Mouse (Mus musculus): Measurements from ENCODE around the gene Vasp. TPM values are rescaled to one million over a fixed set of nuclear protein-coding genes. Genes with fewer than 3 reads are reported as not detected.

The Vasp gene
- polyA plus RNA-seq, 1 experiment, result 335 TPM

DNA sequence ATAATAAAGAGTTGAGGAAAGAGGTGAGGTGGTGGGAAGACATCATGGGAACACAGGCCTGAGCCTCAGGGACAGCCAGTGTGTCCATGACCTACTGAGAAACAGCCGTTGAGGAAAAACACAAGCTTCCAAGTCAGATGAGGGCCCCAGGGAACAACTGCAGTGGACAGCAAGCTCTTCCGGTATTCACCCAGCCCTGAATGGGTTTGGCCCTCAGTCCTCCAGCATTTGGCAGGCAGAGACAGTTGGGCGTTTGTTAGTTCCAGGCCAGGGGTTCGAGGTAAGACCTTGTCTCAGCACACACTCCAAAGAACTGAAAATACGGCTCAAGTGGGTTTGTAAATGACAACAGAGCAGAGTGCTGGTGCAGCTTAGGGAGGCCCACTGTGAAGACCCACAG, 18.2 kb downstream of the Vasp start:
- H3K27ac ChIP-seq (ENCODE audit: insufficient read depth, low read length), result 0 out of 2 replicates have a peak overlapping the region, but pooled peaks have one; percentile 20
- H3K4me3 ChIP-seq (ENCODE audit: extremely low read depth, insufficient read depth, insufficient read length), result no peak overlapping the region
- TF ChIP-seq CTCF (IDR thresholded peaks at IDR 0.05; ENCODE audit: extremely low read depth, insufficient read depth, insufficient read length, insufficient replicate concordance) (no peak), POLR2A (IDR thresholded peaks at IDR 0.05; ENCODE audit: low read depth, low read length) (no peak)
- no peaks in the 10 kb centered on the region for H3K27me3 ChIP-seq (ENCODE audit: control insufficient read depth, insufficient read depth, low read length)
- DNase-seq (ENCODE audit: low read depth in 1 of 2, low spot score in 2 of 2), result no peak
- WGBS, result 73% methylated on average over 5 of the region's 5 CpGs
- H3K36me3 ChIP-seq (ENCODE audit: control insufficient read depth, insufficient read depth, low read length), result peaks cover 17% of the 10 kb centered on the region
- peaks cover 4% of the 10 kb centered on the region; the same call in 1 of the 2 replicates for H3K4me1 ChIP-seq (ENCODE audit: control insufficient read depth, insufficient read depth, insufficient read length)

- Histone ChIP-seq H3K36me3 (ENCODE audit: control insufficient read depth, insufficient read depth, low read length) (peaks cover 9% of the 10 kb centered on the region), H3K4me1 (ENCODE audit: control insufficient read depth, insufficient read depth, insufficient read length) (peaks cover 9% of the 10 kb centered on the region; the same call in 1 of the 2 replicates), H3K27me3 (ENCODE audit: control insufficient read depth, insufficient read depth, low read length) (no peaks in the 10 kb centered on the region), H3K4me3 (ENCODE audit: extremely low read depth, insufficient read depth, insufficient read length) (no peak overlapping the region), H3K27ac (ENCODE audit: insufficient read depth, low read length) (no peak overlapping the region)
- WGBS, result 79% methylated on average over 4 of the region's 4 CpGs
- no peak for DNase-seq (ENCODE audit: low read depth in 1 of 2, low spot score in 2 of 2)
- no peak for TF ChIP-seq CTCF (IDR thresholded peaks at IDR 0.05; ENCODE audit: extremely low read depth, insufficient read depth, insufficient read length, insufficient replicate concordance)
- no peak for TF ChIP-seq POLR2A (IDR thresholded peaks at IDR 0.05; ENCODE audit: low read depth, low read length)
Observed at GRCm38 (mm10) chr7:19252078-19252477, 19.5 kb downstream of the Vasp start.

- no peak overlapping the region for H3K27ac ChIP-seq (ENCODE audit: insufficient read depth, low read length)
- peaks cover 6% of the 10 kb centered on the region for H3K36me3 ChIP-seq (ENCODE audit: control insufficient read depth, insufficient read depth, low read length)
- H3K4me3 ChIP-seq (ENCODE audit: extremely low read depth, insufficient read depth, insufficient read length), result no peak overlapping the region
- no peaks in the 10 kb centered on the region for H3K27me3 ChIP-seq (ENCODE audit: control insufficient read depth, insufficient read depth, low read length)
- no peak for DNase-seq (ENCODE audit: low read depth in 1 of 2, low spot score in 2 of 2)
- 31% methylated on average over 2 of the region's 2 CpGs for WGBS
- H3K4me1 ChIP-seq (ENCODE audit: control insufficient read depth, insufficient read depth, insufficient read length), result peaks cover 6% of the 10 kb centered on the region; the same call in 1 of the 2 replicates
- TF ChIP-seq POLR2A (IDR thresholded peaks at IDR 0.05; ENCODE audit: low read depth, low read length) (no peak), CTCF (IDR thresholded peaks at IDR 0.05; ENCODE audit: extremely low read depth, insufficient read depth, insufficient read length, insufficient replicate concordance) (no peak)
Observed at GRCm38 (mm10) chr7:19247511-19247910, 24.1 kb downstream of the Vasp start.

- Histone ChIP-seq H3K27me3 (ENCODE audit: control insufficient read depth, insufficient read depth, low read length) (no peaks in the 10 kb centered on the region), H3K4me1 (ENCODE audit: control insufficient read depth, insufficient read depth, insufficient read length) (peaks cover 6% of the 10 kb centered on the region; the same call in 1 of the 2 replicates), H3K36me3 (ENCODE audit: control insufficient read depth, insufficient read depth, low read length) (peaks cover 6% of the 10 kb centered on the region), H3K27ac (ENCODE audit: insufficient read depth, low read length) (no peak overlapping the region), H3K4me3 (ENCODE audit: extremely low read depth, insufficient read depth, insufficient read length) (no peak overlapping the region)
- 86% methylated on average over 1 of the region's 1 CpGs for WGBS
- DNase-seq (ENCODE audit: low read depth in 1 of 2, low spot score in 2 of 2), result no peak
- TF ChIP-seq CTCF (IDR thresholded peaks at IDR 0.05; ENCODE audit: extremely low read depth, insufficient read depth, insufficient read length, insufficient replicate concordance) (no peak), POLR2A (IDR thresholded peaks at IDR 0.05; ENCODE audit: low read depth, low read length) (no peak)
Observed at GRCm38 (mm10) chr7:19246855-19247254, 24.8 kb downstream of the Vasp start.

- Histone ChIP-seq H3K27ac (ENCODE audit: insufficient read depth, low read length) (no peak overlapping the region), H3K27me3 (ENCODE audit: control insufficient read depth, insufficient read depth, low read length) (no peaks in the 10 kb centered on the region), H3K36me3 (ENCODE audit: control insufficient read depth, insufficient read depth, low read length) (peaks cover 6% of the 10 kb centered on the region), H3K4me1 (ENCODE audit: control insufficient read depth, insufficient read depth, insufficient read length) (peaks cover 6% of the 10 kb centered on the region; the same call in 1 of the 2 replicates), H3K4me3 (ENCODE audit: extremely low read depth, insufficient read depth, insufficient read length) (no peak overlapping the region)
- no peak for DNase-seq (ENCODE audit: low read depth in 1 of 2, low spot score in 2 of 2)
- no peak for TF ChIP-seq POLR2A (IDR thresholded peaks at IDR 0.05; ENCODE audit: low read depth, low read length)
- TF ChIP-seq CTCF (IDR thresholded peaks at IDR 0.05; ENCODE audit: extremely low read depth, insufficient read depth, insufficient read length, insufficient replicate concordance), result no peak
- 73% methylated on average over 3 of the region's 3 CpGs for WGBS
Observed at GRCm38 (mm10) chr7:19245083-19245482, 26.5 kb downstream of the Vasp start.

DNA sequence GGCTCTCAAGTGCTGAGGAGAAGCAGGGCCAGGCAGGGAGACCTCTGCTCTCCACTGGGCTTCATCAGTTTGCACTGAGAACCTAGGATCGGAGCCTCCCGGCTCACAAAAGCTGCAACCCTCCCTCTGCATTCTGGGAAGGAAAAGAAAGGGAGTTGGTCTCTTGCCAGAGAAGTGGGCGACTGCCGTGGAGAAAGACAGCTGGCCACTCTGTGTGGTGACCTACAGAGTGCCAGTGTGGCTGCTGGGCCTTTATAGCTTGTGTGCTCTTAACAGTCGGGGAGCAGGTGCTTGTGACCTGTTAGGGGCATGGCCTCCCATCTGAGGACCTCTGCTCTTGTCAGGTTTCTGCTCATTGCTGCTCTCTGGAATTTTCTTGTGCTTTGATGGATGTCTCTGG, 27.8 kb downstream of the Vasp start:
- no peaks in the 10 kb centered on the region for H3K27me3 ChIP-seq (ENCODE audit: control insufficient read depth, insufficient read depth, low read length)
- 90% methylated on average over 5 of the region's 5 CpGs for WGBS
- TF ChIP-seq POLR2A (IDR thresholded peaks at IDR 0.05; ENCODE audit: low read depth, low read length) (no peak), CTCF (IDR thresholded peaks at IDR 0.05; ENCODE audit: extremely low read depth, insufficient read depth, insufficient read length, insufficient replicate concordance) (no peak)
- DNase-seq (ENCODE audit: low read depth in 1 of 2, low spot score in 2 of 2), result no peak
- H3K4me3 ChIP-seq (ENCODE audit: extremely low read depth, insufficient read depth, insufficient read length), result no peak overlapping the region
- no peak overlapping the region for H3K27ac ChIP-seq (ENCODE audit: insufficient read depth, low read length)
- H3K36me3 ChIP-seq (ENCODE audit: control insufficient read depth, insufficient read depth, low read length), result peaks cover 6% of the 10 kb centered on the region
- peaks cover 6% of the 10 kb centered on the region; the same call in 1 of the 2 replicates for H3K4me1 ChIP-seq (ENCODE audit: control insufficient read depth, insufficient read depth, insufficient read length)

DNA sequence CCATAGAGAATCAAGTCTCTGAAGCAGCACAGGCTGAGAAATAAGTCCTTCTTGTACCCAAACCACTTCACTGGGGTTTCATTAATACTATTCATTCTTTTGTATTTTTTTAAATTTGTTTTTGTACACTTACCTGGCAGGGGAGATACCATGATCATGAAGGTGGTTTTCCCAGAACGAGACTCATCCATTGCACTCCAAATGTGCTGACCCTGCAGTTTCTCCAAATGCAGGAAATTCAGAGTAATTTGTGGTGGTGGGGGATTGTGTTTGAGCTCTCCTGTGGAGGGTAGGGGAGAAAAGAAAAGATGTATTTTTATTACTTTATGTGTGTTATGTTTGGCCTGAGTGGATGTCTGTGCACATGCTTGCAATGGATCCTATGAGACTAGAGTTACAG, 29.6 kb downstream of the Vasp start:
- Histone ChIP-seq H3K4me1 (ENCODE audit: control insufficient read depth, insufficient read depth, insufficient read length) (no peaks in the 10 kb centered on the region), H3K4me3 (ENCODE audit: extremely low read depth, insufficient read depth, insufficient read length) (no peak overlapping the region), H3K27ac (ENCODE audit: insufficient read depth, low read length) (no peak overlapping the region), H3K36me3 (ENCODE audit: control insufficient read depth, insufficient read depth, low read length) (peaks cover 6% of the 10 kb centered on the region), H3K27me3 (ENCODE audit: control insufficient read depth, insufficient read depth, low read length) (no peaks in the 10 kb centered on the region)
- TF ChIP-seq CTCF (IDR thresholded peaks at IDR 0.05; ENCODE audit: extremely low read depth, insufficient read depth, insufficient read length, insufficient replicate concordance) (no peak), POLR2A (IDR thresholded peaks at IDR 0.05; ENCODE audit: low read depth, low read length) (no peak)
- WGBS, result 98% methylated on average over 1 of the region's 1 CpGs
- no peak for DNase-seq (ENCODE audit: low read depth in 1 of 2, low spot score in 2 of 2)
